ENCODE assay signal across 8 mouse cellular contexts in genomic region chr11:79908600-79909483, GRCm38 (mm10). TPM values are rescaled to one million over a fixed set of nuclear protein-coding genes. Genes with fewer than 3 reads are reported as not detected.
DNase-seq lines count a peak whose midpoint lies in the region.

No protein-coding gene starts in this region.

- peak; percentile 39 for DNase-seq in heart, postnatal 14 days
- no peak for DNase-seq in heart, postnatal 25 days (ENCODE audit: low spot score)
- peak; percentile 84 for DNase-seq in 3T3-L1 (ENCODE audit: low read depth, low spot score)
- peak; percentile 95 for DNase-seq in cerebellum, adult 9-11 months
- DNase-seq in gastrocnemius, postnatal 36 days = peak; percentile 36 to 38
- peak; percentile 45 for DNase-seq in lung, postnatal 10 days
- DNase-seq in c-Kit-positive CD71-positive TER-119-positive erythroid progenitor cells, embryonic 14.5 days (ENCODE audit: low spot score) = no peak
- no peak for DNase-seq in thymus, postnatal 25 days

- intact Hi-C loops in heart, postnatal 14 days (cut with DNase I) = no loop called here
- intact Hi-C loops in heart, postnatal 25 days (cut with DNase I) = no loop called here
- intact Hi-C loops in gastrocnemius, postnatal 36 days (cut with DNase I) = no loop called here

RNA-seq across cellular contexts. Expression of gene Utp6, which starts 53.3 kb away (rescaled TPM):
- total RNA-seq in heart, postnatal 14 days (2021) = 10 to 100 TPM; 19.4 to 21.3 TPM
- total RNA-seq in heart, postnatal 25 days (2021) = 10 to 100 TPM; 20.9 to 23.2 TPM
- 10 to 100 TPM; 25.5 to 30.4 TPM for total RNA-seq in gastrocnemius, postnatal 36 days (2021)

Comparison
In these comparisons a context has a peak if more than half of its experiments do, and no peak if none do; other contexts are left out.
1. DNase-seq: peak in heart, postnatal 14 days (2 of 2), 3T3-L1 (single experiment), cerebellum, adult 9-11 months (single experiment), gastrocnemius, postnatal 36 days (2 of 2) and lung, postnatal 10 days (single experiment); none in heart, postnatal 25 days (single experiment), c-Kit-positive CD71-positive TER-119-positive erythroid progenitor cells, embryonic 14.5 days (single experiment) and thymus, postnatal 25 days (single experiment).